Mouse (Mus musculus) G1E (cell line): ENCODE measurements around the gene Casp7.

ENCODE experiments used
- CTCF ChIP-seq: IDR thresholded peaks from 2 replicates; pipeline ENCODE4 v1.5.1; 2012; ENCODE audit warnings: low read depth, low read length, inconsistent platforms, mixed read lengths
- GATA1 ChIP-seq: IDR thresholded peaks from 2 replicates; pipeline ENCODE4 v1.6.1; 2012; ENCODE audit warnings: borderline replicate concordance, low read length, inconsistent platforms, mixed read lengths
- GATA2 ChIP-seq: IDR thresholded peaks from 2 replicates; pipeline ENCODE4 v1.6.1; 2012; ENCODE audit warnings: low read depth, low read length, inconsistent platforms, borderline replicate concordance
- POLR2AphosphoS5 ChIP-seq: IDR thresholded peaks from 2 replicates; pipeline ENCODE4 v1.6.1; 2012; ENCODE audit warnings: low read depth, low read length, inconsistent platforms; ENCODE audit not compliant: insufficient replicate concordance
- TAL1 ChIP-seq: conservative IDR thresholded peaks from 2 replicates; pipeline ENCODE4 v1.6.1; 2012; ENCODE audit warnings: low read depth, low read length, inconsistent platforms, mixed read lengths

DNA sequence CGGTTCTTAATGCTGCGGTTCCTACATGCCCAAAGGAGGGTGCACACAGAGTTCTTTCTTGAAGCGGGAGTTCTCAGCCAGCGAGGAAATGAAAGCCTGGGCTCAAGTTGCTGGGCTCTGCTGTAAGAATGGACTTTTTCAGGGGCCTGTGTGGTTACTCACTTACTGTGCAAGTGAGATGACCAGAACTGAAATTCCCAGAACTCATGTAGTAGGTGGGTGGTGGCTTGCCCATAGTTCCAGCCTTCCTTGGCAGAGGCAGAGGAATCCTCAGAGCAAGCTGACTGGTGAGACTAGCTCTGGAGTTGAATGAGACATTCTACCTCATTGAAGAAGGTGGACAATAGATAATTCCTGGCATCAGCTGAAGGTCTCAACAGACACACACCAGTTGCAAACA is 8.9 kb downstream of the Casp7 start:
- TF ChIP-seq CTCF (no peak), GATA1 (no peak), TAL1 (no peak), POLR2AphosphoS5 (no peak), GATA2 (no peak)
